In the genomic region with DNA sequence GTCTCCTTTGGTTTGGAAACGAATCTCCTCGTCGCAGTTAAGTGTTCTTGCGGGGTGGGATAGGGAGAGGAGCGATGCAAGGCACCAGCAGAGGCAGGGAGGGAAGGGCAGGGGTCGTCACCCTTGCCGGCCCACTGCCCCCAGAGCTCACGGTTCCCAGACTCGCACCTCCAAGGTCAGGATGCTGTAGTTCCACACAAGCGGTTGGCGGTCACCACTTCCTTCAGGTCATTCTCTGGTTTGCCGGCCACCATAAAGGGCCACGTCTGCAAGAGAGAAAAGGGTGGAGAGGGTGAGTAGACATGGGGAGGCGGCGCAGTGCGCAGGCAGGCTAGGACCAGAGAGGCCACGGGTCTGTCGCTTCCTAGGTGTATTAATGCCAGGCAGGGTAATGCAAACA, we compare ENCODE assay signal across 11 mouse cellular contexts. TPM values are rescaled to one million over a fixed set of nuclear protein-coding genes. Genes with fewer than 3 reads are reported as not detected.
A peak's percentile ranks its signal among the peaks of the same experiment; 100 is the strongest.
DNase-seq lines count a peak whose midpoint lies in the region; ATAC-seq and TF ChIP-seq lines count a peak whose summit lies in the region.
"Had no signal": no experiment of that assay in that cellular context is flagged by ENCODE, and none has a peak within 500 bp of the region (broad histone marks: within the 10 kb centered on the region; RNA-seq: fewer than 3 reads in every experiment).

No protein-coding gene starts in this region.

- H3K9me3 ChIP-seq in liver, embryonic 12.5 days (replicated peaks), result no peaks in the 10 kb centered on the region
- H3K9me3 ChIP-seq in stomach, postnatal 0 days (ENCODE audit: control insufficient read depth, low read length), result no peaks in the 10 kb centered on the region
- H3K9me3 ChIP-seq: limb, embryonic 15.5 days; neural tube, embryonic 12.5 days had no signal

- peaks cover 92% of the 10 kb centered on the region for H3K27me3 ChIP-seq in liver, embryonic 12.5 days (replicated peaks)
- 0 out of 2 replicates have a peak, but pooled peaks cover 4% of the 10 kb centered on the region for H3K27me3 ChIP-seq in stomach, postnatal 0 days (ENCODE audit: control insufficient read depth, insufficient read depth, low read length)

- peak; percentile 92 for DNase-seq in heart, adult 11 months
- DNase-seq in heart, postnatal 25 days (ENCODE audit: low spot score), result no peak
- DNase-seq in retina, postnatal 1 day, result peak; percentile 24
- no peak for DNase-seq in retina, embryonic 14.5 days (ENCODE audit: low spot score)
- DNase-seq in stomach, postnatal 0 days (ENCODE audit: low spot score), result no peak
- DNase-seq in layer of hippocampus, postnatal 25 days (ENCODE audit: extremely low spot score in 1 of 2, low spot score in 1 of 2), result no peak
- DNase-seq in left cerebral cortex, postnatal 14 days (ENCODE audit: low spot score in 2 of 2), result no peak
- DNase-seq: adrenal gland, postnatal 36 days had no signal

- H3K27ac ChIP-seq in liver, embryonic 12.5 days, result no peak overlapping the region
- peak overlapping the region; percentile 85 for H3K27ac ChIP-seq in stomach, postnatal 0 days (replicated peaks)
- H3K27ac ChIP-seq: limb, embryonic 15.5 days; neural tube, embryonic 12.5 days had no signal

- H3K4me1 ChIP-seq in liver, embryonic 12.5 days, result no peaks in the 10 kb centered on the region
- peaks cover 2% of the 10 kb centered on the region; the same call in 1 of the 2 replicates for H3K4me1 ChIP-seq in stomach, postnatal 0 days (replicated peaks; ENCODE audit: control insufficient read depth, insufficient read depth)

- peak overlapping the region; percentile 19 for H3K4me3 ChIP-seq in liver, embryonic 12.5 days
- peak overlapping the region; percentile 46 for H3K4me3 ChIP-seq in stomach, postnatal 0 days (ENCODE audit: low read depth, low read length)
- H3K4me3 ChIP-seq: limb, embryonic 15.5 days; neural tube, embryonic 12.5 days had no signal

- WGBS in liver, embryonic 12.5 days (ENCODE audit: insufficient replicate concordance), result under 1% methylated on average over 18 of the region's 18 CpGs
- 7% methylated on average over 18 of the region's 18 CpGs for WGBS in stomach, postnatal 0 days

- no peak for ATAC-seq in liver, embryonic 12.5 days
- ATAC-seq in stomach, postnatal 0 days (ENCODE audit: low FRiP score, low TSS enrichment), result no peak

- H3K4me2 ChIP-seq in liver, embryonic 12.5 days, result 0 out of 2 replicates have a peak overlapping the region, but pooled peaks have one; percentile 10
- H3K4me2 ChIP-seq in stomach, postnatal 0 days (replicated peaks; ENCODE audit: low read depth), result peak overlapping the region; percentile 47
- H3K4me2 ChIP-seq: limb, embryonic 15.5 days; neural tube, embryonic 12.5 days had no signal

- no peak overlapping the region for H3K9ac ChIP-seq in liver, embryonic 12.5 days
- peak overlapping the region; percentile 70 for H3K9ac ChIP-seq in stomach, postnatal 0 days (ENCODE audit: low read length)
- H3K9ac ChIP-seq: limb, embryonic 15.5 days; neural tube, embryonic 12.5 days had no signal

- intact Hi-C loops in heart, postnatal 25 days (cut with DNase I), result no loop called here
- intact Hi-C loops in left cerebral cortex, postnatal 14 days (cut with DNase I), result no loop called here

- no peak for TF ChIP-seq CTCF in stomach, postnatal 0 days (IDR thresholded peaks at IDR 0.05; ENCODE audit: low read depth)

- TF ChIP-seq EP300 in stomach, postnatal 0 days (optimal IDR thresholded peaks at IDR 0.05), result no peak

- no peaks in the 10 kb centered on the region for H3K36me3 ChIP-seq in liver, embryonic 12.5 days
- H3K36me3 ChIP-seq in stomach, postnatal 0 days (ENCODE audit: control insufficient read depth, insufficient read depth, low read length), result no peaks in the 10 kb centered on the region
- H3K36me3 ChIP-seq: limb, embryonic 15.5 days; neural tube, embryonic 12.5 days had no signal

RNA-seq across cellular contexts. Expression of a gene that starts 2.4 kb away (rescaled TPM):
- 10 to 100 TPM; 10.9 to 14.4 TPM for total RNA-seq in heart, postnatal 25 days (2021)
- polyA plus RNA-seq in liver, embryonic 12.5 days (2016; fragmentation: Nextera tagmentation; extraction: Ambion mirVana), result 8.0 and 12.3 TPM in 2 replicates
- polyA plus RNA-seq in stomach, postnatal 0 days (2015; fragmentation: Nextera tagmentation; extraction: Ambion mirVana), result 95.3 and 95.5 TPM in 2 replicates
- not detected for total RNA-seq in layer of hippocampus, postnatal 25 days (2021)
- not detected for total RNA-seq in left cerebral cortex, postnatal 14 days (2021)

Comparison
In these comparisons a context has a peak if more than half of its experiments do, and no peak if none do; other contexts are left out.
1. DNase-seq: peak in heart, adult 11 months (single experiment) and retina, postnatal 1 day (single experiment); none in heart, postnatal 25 days (single experiment), retina, embryonic 14.5 days (single experiment), stomach, postnatal 0 days (single experiment), layer of hippocampus, postnatal 25 days (0 of 2) and left cerebral cortex, postnatal 14 days (0 of 2).
2. RNA of a gene that starts 2.4 kb away (total RNA-seq): 10.9 to 14.4 TPM in heart, postnatal 25 days; not detected in left cerebral cortex, postnatal 14 days and not detected in layer of hippocampus, postnatal 25 days; every median in the first group is over 10 times any median in the second.